Mouse (Mus musculus): Measurements from ENCODE around the gene Xpr1. TPM values are rescaled to one million over a fixed set of nuclear protein-coding genes. Genes with fewer than 3 reads are reported as not detected.

The Xpr1 gene
- polyA plus RNA-seq, 1 experiment from 2014 or later = 14.1 TPM

GRCm38 (mm10) chr1:155394021-155394420 lies 23.2 kb downstream of the Xpr1 start:
- DNase-seq (ENCODE audit: low spot score) = no peak
- no peaks in the 10 kb centered on the region for H3K4me1 ChIP-seq (replicated peaks)
- H3K27me3 ChIP-seq (ENCODE audit: insufficient read depth, poor library complexity, severe bottlenecking) = no peaks in the 10 kb centered on the region
- H3K4me3 ChIP-seq = no peak overlapping the region
- 80% methylated on average over 2 of the region's 2 CpGs for WGBS
- H3K36me3 ChIP-seq = no peaks in the 10 kb centered on the region
- no peaks in the 10 kb centered on the region for H3K9me3 ChIP-seq
- no peak overlapping the region for H3K27ac ChIP-seq

DNA sequence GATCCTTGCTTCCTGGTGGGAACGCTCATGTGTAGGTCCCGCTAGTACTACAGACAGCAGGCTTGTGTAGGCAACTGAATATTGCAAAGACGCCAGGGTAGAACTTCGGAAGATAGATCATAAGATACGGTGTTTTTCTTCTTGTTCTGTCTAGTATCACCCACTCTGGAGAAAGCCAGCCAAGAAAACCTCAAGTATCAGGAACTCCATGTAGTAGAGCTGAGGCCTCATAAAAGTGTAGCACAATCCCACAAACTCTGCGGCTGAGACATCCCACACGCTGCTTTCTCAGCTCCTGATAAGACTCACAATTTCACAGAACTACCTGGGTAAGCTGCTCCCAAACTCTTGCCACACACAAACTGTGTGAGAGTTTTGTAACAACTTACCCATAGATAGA lies 24.4 kb downstream of the Xpr1 start:
- no peak overlapping the region for H3K27ac ChIP-seq
- H3K27me3 ChIP-seq (ENCODE audit: insufficient read depth, poor library complexity, severe bottlenecking) = no peaks in the 10 kb centered on the region
- 95% methylated on average over 7 of the region's 7 CpGs for WGBS
- H3K9me3 ChIP-seq = no peaks in the 10 kb centered on the region
- no peak for DNase-seq (ENCODE audit: low spot score)
- H3K36me3 ChIP-seq = no peaks in the 10 kb centered on the region
- H3K4me1 ChIP-seq (replicated peaks) = no peaks in the 10 kb centered on the region
- no peak overlapping the region for H3K4me3 ChIP-seq

- Histone ChIP-seq H3K9me3 (no peaks in the 10 kb centered on the region), H3K27ac (no peak overlapping the region), H3K4me1 (replicated peaks) (no peaks in the 10 kb centered on the region), H3K27me3 (ENCODE audit: insufficient read depth, poor library complexity, severe bottlenecking) (no peaks in the 10 kb centered on the region), H3K36me3 (no peaks in the 10 kb centered on the region), H3K4me3 (no peak overlapping the region)
- 58% methylated on average over 4 of the region's 4 CpGs for WGBS
- no peak for DNase-seq (ENCODE audit: low spot score)
Measured at GRCm38 (mm10) chr1:155391537-155391936, 25.7 kb downstream of the Xpr1 start.

- no peak overlapping the region for H3K4me3 ChIP-seq
- DNase-seq (ENCODE audit: low spot score) = no peak
- WGBS = 60% methylated on average over 1 of the region's 1 CpGs
- H3K27ac ChIP-seq = no peak overlapping the region
- H3K9me3 ChIP-seq = no peaks in the 10 kb centered on the region
- no peaks in the 10 kb centered on the region for H3K4me1 ChIP-seq (replicated peaks)
- no peaks in the 10 kb centered on the region for H3K27me3 ChIP-seq (ENCODE audit: insufficient read depth, poor library complexity, severe bottlenecking)
- no peaks in the 10 kb centered on the region for H3K36me3 ChIP-seq
Measured at GRCm38 (mm10) chr1:155388418-155388817, 28.8 kb downstream of the Xpr1 start.

GRCm38 (mm10) chr1:155386551-155386950 lies 30.7 kb downstream of the Xpr1 start:
- Histone ChIP-seq H3K36me3 (no peaks in the 10 kb centered on the region), H3K27ac (no peak overlapping the region), H3K9me3 (no peaks in the 10 kb centered on the region), H3K4me3 (no peak overlapping the region), H3K4me1 (replicated peaks) (no peaks in the 10 kb centered on the region), H3K27me3 (ENCODE audit: insufficient read depth, poor library complexity, severe bottlenecking) (no peaks in the 10 kb centered on the region)
- no peak for DNase-seq (ENCODE audit: low spot score)
- WGBS = 89% methylated on average over 4 of the region's 4 CpGs

DNA sequence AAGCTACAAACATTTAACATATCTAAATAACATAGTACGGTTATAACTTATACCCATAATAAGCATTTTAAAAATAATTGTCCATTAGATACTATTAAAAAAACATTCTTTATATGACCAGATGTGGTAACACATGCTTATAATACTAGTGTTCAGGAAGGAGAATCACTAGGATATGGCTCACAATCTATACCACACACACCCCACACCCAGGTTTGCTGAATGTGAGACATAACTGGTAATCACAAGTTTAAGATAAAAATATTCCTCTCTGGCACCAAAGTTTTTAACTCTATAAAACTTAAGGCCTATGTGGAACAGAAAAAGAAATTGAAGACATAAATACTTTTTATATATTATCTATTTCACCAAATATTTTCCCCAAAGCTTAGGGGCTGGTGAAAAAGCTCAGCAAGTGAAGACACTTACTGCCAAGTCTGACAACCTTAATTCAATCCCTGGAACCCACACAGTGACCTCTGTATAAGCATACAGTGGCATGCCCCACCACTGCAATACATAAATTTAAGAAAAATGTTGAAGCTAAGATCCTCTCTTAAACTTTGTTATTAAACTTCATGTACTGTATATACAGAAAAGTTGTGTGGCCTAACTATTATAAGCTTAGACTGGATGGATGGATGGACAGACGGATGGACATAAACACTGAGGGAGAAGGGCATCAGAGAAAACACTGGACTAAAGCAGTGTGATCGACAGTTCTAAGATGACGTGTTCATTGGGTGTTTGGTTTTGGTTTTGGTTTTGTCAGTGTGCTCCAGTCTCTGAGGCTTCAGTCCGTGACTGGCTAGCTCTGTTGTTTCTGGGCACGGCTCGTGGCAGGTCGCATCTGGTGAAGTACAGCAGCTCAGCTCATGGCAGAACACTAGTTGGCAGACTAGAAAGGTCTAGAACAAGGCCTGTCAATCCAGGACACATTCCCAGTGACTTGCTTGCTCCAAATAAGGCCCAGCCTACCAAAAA lies 33.6 kb downstream of the Xpr1 start:
- no peaks in the 10 kb centered on the region for H3K9me3 ChIP-seq
- no peaks in the 10 kb centered on the region for H3K27me3 ChIP-seq (ENCODE audit: insufficient read depth, poor library complexity, severe bottlenecking)
- no peak overlapping the region for H3K27ac ChIP-seq
- no peaks in the 10 kb centered on the region for H3K36me3 ChIP-seq
- 93% methylated on average over 8 of the region's 8 CpGs for WGBS
- no peak for DNase-seq (ENCODE audit: low spot score)
- H3K4me1 ChIP-seq (replicated peaks) = no peaks in the 10 kb centered on the region
- H3K4me3 ChIP-seq = no peak overlapping the region

DNA sequence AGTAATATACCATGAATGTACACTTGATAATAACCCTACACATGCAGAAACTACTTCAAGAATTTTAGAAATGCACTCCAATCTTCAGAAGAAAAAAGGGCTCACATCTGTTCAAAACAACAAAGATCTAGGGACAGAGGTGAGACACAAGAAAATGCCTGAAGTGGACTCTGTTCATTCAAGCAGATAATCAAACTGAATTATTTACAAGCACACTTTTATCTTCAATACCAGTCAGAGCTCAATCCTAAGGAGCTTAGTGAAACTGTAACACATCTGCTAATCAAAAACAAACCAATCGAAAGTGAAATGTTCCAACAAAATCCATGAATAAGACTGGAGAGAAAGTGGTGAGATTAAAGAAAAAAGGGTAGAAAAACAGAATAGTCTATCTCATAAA lies 35.3 kb downstream of the Xpr1 start:
- WGBS = 81% methylated on average over 1 of the region's 1 CpGs
- no peaks in the 10 kb centered on the region for H3K27me3 ChIP-seq (ENCODE audit: insufficient read depth, poor library complexity, severe bottlenecking)
- H3K4me1 ChIP-seq (replicated peaks) = no peaks in the 10 kb centered on the region
- no peaks in the 10 kb centered on the region for H3K36me3 ChIP-seq
- H3K9me3 ChIP-seq = no peaks in the 10 kb centered on the region
- H3K4me3 ChIP-seq = no peak overlapping the region
- no peak overlapping the region for H3K27ac ChIP-seq
- no peak for DNase-seq (ENCODE audit: low spot score)

DNA sequence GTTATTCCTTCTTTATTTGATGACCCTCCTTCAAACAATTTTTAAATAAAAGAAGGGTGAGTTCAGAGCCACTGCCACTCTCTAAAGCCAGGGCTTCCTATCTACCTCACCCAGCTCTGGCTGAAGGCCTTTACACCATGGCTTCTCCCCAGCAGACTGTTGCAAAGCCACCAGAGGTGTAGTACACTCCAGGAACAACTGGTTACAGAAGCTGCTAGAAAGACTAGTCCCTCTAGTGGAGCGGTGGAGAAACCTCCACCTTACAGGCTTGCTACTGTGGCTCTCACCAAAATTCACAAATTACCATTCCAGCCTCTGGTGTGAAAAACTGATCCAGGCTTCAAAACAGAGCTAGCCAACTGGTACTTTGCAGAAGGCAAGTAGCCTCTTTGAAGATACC lies 37.9 kb downstream of the Xpr1 start:
- Histone ChIP-seq H3K36me3 (no peaks in the 10 kb centered on the region), H3K4me1 (replicated peaks) (no peaks in the 10 kb centered on the region), H3K27me3 (ENCODE audit: insufficient read depth, poor library complexity, severe bottlenecking) (no peaks in the 10 kb centered on the region), H3K4me3 (no peak overlapping the region), H3K9me3 (no peaks in the 10 kb centered on the region), H3K27ac (no peak overlapping the region)
- no peak for DNase-seq (ENCODE audit: low spot score)
- WGBS = 94% methylated on average over 1 of the region's 1 CpGs

- WGBS = 81% methylated on average over 1 of the region's 1 CpGs
- Histone ChIP-seq H3K9me3 (no peaks in the 10 kb centered on the region), H3K4me3 (no peak overlapping the region), H3K4me1 (replicated peaks) (peaks cover 6% of the 10 kb centered on the region; the same call in 1 of the 2 replicates), H3K27ac (no peak overlapping the region), H3K27me3 (ENCODE audit: insufficient read depth, poor library complexity, severe bottlenecking) (no peaks in the 10 kb centered on the region), H3K36me3 (no peaks in the 10 kb centered on the region)
- no peak for DNase-seq (ENCODE audit: low spot score)
Measured at GRCm38 (mm10) chr1:155372821-155373220, 44.4 kb downstream of the Xpr1 start.

- Histone ChIP-seq H3K4me1 (replicated peaks) (peaks cover 16% of the 10 kb centered on the region; the same call in 1 of the 2 replicates), H3K4me3 (no peak overlapping the region), H3K27ac (peak overlapping the region; percentile 40; the same call in 1 of the 2 replicates), H3K27me3 (ENCODE audit: insufficient read depth, poor library complexity, severe bottlenecking) (no peaks in the 10 kb centered on the region), H3K36me3 (no peaks in the 10 kb centered on the region), H3K9me3 (no peaks in the 10 kb centered on the region)
- no peak for DNase-seq (ENCODE audit: low spot score)
- WGBS = 62% methylated on average over 2 of the region's 2 CpGs
Measured at GRCm38 (mm10) chr1:155370075-155370658, 47.0 kb downstream of the Xpr1 start.

DNA sequence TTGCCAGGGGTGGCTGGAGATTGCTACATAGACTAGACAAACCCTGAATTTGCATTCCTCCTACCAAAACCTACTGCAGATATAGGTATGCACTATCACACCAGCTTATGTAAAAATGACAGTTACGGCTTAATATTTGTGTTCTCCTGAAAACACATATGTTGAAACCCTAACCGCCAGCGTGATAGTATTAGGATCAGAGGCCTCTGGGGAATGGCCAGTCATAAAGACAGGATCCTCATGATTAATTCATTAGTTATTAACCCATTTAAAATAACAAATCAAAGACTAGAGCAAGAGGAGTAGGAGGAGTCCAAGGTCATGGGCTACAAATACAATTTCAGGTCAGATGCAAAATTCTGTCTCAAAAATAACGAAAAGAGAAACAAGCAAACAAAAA lies 50.8 kb downstream of the Xpr1 start:
- Histone ChIP-seq H3K4me1 (replicated peaks) (peaks cover 16% of the 10 kb centered on the region; the same call in 1 of the 2 replicates), H3K36me3 (no peaks in the 10 kb centered on the region), H3K9me3 (no peaks in the 10 kb centered on the region), H3K27ac (no peak overlapping the region), H3K27me3 (ENCODE audit: insufficient read depth, poor library complexity, severe bottlenecking) (no peaks in the 10 kb centered on the region), H3K4me3 (no peak overlapping the region)
- no peak for DNase-seq (ENCODE audit: low spot score)
- WGBS = 77% methylated on average over 4 of the region's 4 CpGs

DNA sequence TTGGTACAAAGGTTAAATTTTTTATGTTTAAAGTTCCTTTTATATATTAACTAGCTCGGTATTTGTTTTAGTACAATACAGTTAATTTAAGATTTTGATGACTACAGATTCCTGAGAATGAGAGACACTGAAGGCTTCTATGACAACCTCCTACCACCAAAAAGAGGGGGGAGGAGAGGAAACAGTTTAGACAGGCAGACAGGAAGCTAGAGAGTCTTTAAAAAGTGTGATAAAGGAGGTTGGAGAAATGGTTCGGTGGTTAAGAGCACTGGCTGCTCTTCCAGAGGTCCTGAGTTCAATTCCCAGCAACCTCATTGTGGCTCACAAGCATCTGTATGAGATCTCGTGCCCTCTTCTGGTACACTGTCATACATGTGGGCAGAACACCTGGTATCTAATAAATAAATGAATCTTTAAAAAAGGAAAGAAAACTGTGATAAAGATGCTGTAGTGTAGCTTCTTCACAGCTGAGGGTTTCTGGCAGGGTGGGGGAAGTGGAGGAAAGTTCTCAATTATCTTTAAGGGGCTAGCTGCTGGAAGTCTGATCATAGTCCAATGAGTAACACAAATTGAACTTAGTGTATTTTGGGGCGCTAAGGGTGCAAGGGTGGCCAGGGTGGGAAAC lies 55.6 kb downstream of the Xpr1 start:
- no peak for DNase-seq (ENCODE audit: low spot score)
- Histone ChIP-seq H3K27ac (no peak overlapping the region), H3K9me3 (no peaks in the 10 kb centered on the region), H3K27me3 (ENCODE audit: insufficient read depth, poor library complexity, severe bottlenecking) (no peaks in the 10 kb centered on the region), H3K4me1 (replicated peaks) (peaks cover 7% of the 10 kb centered on the region; the same call in 1 of the 2 replicates), H3K36me3 (no peaks in the 10 kb centered on the region), H3K4me3 (no peak overlapping the region)
- 88% methylated on average over 4 of the region's 4 CpGs for WGBS

DNA sequence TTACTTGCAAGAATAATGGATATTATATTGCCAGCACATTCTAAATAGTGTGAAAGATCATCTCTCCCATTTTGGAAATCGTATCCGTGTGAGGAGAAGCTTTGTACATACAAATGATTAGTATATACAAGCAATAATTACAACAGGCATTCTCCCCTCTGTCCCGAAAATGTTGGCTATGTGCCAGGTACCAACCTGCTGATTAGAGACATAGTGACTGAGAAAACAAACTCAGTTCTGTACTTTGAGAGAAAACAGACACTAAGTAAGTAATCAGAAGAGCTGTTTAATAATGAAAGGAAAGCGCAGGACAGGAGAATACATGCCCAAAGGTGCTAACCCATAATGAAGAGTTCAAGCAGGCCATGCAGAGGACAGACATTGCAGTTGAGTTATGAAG lies 64.1 kb downstream of the Xpr1 start:
- DNase-seq (ENCODE audit: low spot score) = no peak
- no peaks in the 10 kb centered on the region for H3K27me3 ChIP-seq (ENCODE audit: insufficient read depth, poor library complexity, severe bottlenecking)
- H3K4me3 ChIP-seq = no peak overlapping the region
- no peaks in the 10 kb centered on the region for H3K9me3 ChIP-seq
- H3K27ac ChIP-seq = no peak overlapping the region
- no peaks in the 10 kb centered on the region for H3K36me3 ChIP-seq
- 91% methylated on average over 4 of the region's 4 CpGs for WGBS
- H3K4me1 ChIP-seq (replicated peaks) = no peaks in the 10 kb centered on the region

Measured in hindbrain, embryonic 10.5 days (tissue).